Mouse (Mus musculus) inflammation-experienced regulatory T-cells, adult 6 months (primary cell): ENCODE measurements at regions not wholly inside any gene's neighbourhood (a gene's known extent, or its start where the extent isn't known, plus 50 kb on each side); places are given as distances from the start of the nearest gene placed in this dataset.

Experiments used
- ATAC-seq: one replicate; pipeline ENCODE4 v1.8.0; 2017

GRCm38 (mm10) chr15:63724543-63725186, 120.3 kb downstream of the Gsdmc2 start:
- ATAC-seq: no peak

GRCm38 (mm10) chr15:63722991-63723390, 122.0 kb downstream of the Gsdmc2 start:
- ATAC-seq: no peak

- ATAC-seq: no peak
Observed at GRCm38 (mm10) chr15:63721669-63722357, 123.2 kb downstream of the Gsdmc2 start.

GRCm38 (mm10) chr15:63717812-63718211, 127.2 kb downstream of the Gsdmc2 start:
- ATAC-seq: no peak

- ATAC-seq: no peak
Observed at GRCm38 (mm10) chr15:63713697-63714096, 131.3 kb downstream of the Gsdmc2 start.

GRCm38 (mm10) chr15:63710381-63710780, 134.6 kb downstream of the Gsdmc2 start:
- no peak for ATAC-seq

- ATAC-seq: no peak
Observed at GRCm38 (mm10) chr15:63709270-63709933, 135.6 kb downstream of the Gsdmc2 start.

- ATAC-seq: no peak
Observed at GRCm38 (mm10) chr15:63704636-63705035, 140.3 kb downstream of the Gsdmc2 start.

GRCm38 (mm10) chr15:63697831-63698230, 147.1 kb downstream of the Gsdmc2 start:
- no peak for ATAC-seq

- ATAC-seq: no peak
Observed at GRCm38 (mm10) chr15:63694150-63694549, 150.8 kb downstream of the Gsdmc2 start.

- ATAC-seq: no peak
Observed at GRCm38 (mm10) chr15:63693561-63693960, 151.4 kb downstream of the Gsdmc2 start.

- ATAC-seq: no peak
Observed at GRCm38 (mm10) chr15:63692491-63693295, 152.3 kb downstream of the Gsdmc2 start.

GRCm38 (mm10) chr15:63689788-63690575, 155.0 kb downstream of the Gsdmc2 start:
- no peak for ATAC-seq

- ATAC-seq: no peak
Observed at GRCm38 (mm10) chr15:63687852-63688251, 157.1 kb downstream of the Gsdmc2 start.

- ATAC-seq: no peak
Observed at GRCm38 (mm10) chr15:63686954-63687562, 157.9 kb downstream of the Gsdmc2 start.

GRCm38 (mm10) chr15:63679984-63680925, 164.7 kb downstream of the Gsdmc2 start:
- no peak for ATAC-seq

GRCm38 (mm10) chr15:63678921-63679320, 166.1 kb downstream of the Gsdmc2 start:
- no peak for ATAC-seq

- no peak for ATAC-seq
Observed at GRCm38 (mm10) chr15:63675491-63676036, 169.4 kb downstream of the Gsdmc2 start.

- no peak for ATAC-seq
Observed at GRCm38 (mm10) chr15:63674404-63674803, 170.6 kb downstream of the Gsdmc2 start.

GRCm38 (mm10) chr15:63671081-63671480, 173.9 kb downstream of the Gsdmc2 start:
- no peak for ATAC-seq
